In the genomic region with DNA sequence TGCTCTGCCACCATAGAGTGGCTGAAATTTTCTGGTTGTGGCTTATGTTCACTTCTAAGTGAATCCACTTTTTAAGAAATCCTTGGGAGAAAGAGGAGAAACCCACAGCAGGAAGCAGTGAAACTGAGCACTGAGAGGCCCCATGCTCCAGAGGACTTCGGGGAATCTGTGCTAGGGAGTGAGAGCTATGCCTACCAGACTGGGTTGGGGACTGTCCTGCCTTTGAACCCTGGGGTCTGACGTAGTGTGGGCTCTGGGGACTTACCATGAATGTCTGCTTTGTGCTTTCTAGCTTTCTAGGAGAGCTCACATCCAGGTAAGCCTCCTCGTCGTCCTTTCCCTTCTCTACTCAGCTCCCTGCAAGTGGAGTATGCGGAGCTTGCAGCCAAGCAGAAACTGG, we compare ENCODE assay signal across 28 mouse cellular contexts. TPM values are rescaled to one million over a fixed set of nuclear protein-coding genes. Genes with fewer than 3 reads are reported as not detected.
A peak's percentile ranks its signal among the peaks of the same experiment; 100 is the strongest.
DNase-seq lines count a peak whose midpoint lies in the region; ATAC-seq lines count a peak whose summit lies in the region.
"Had no signal": no experiment of that assay in that cellular context is flagged by ENCODE, and none has a peak within 500 bp of the region (broad histone marks: within the 10 kb centered on the region; RNA-seq: fewer than 3 reads in every experiment).

No protein-coding gene starts in this region.

- no peak for ATAC-seq in hindbrain, embryonic 16.5 days
- no peak for ATAC-seq in embryonic facial prominence, embryonic 11.5 days (replicated peaks; ENCODE audit: insufficient number of reproducible peaks, low FRiP score, low TSS enrichment, low read depth)
- 0 out of 2 replicates have a peak, but pooled peaks have one; percentile 44 for ATAC-seq in embryonic facial prominence, embryonic 14.5 days (ENCODE audit: low read depth)
- 0 out of 2 replicates have a peak, but pooled peaks have one; percentile 58 for ATAC-seq in limb, embryonic 15.5 days (ENCODE audit: insufficient number of reproducible peaks, low FRiP score, low TSS enrichment, low read depth)
- ATAC-seq in activated CD4-positive, CD25-positive, alpha-beta regulatory T cell, adult 4 months: no peak
- ATAC-seq: CD4-positive, CD25-positive, alpha-beta regulatory T cell, adult 4 months; forebrain, embryonic 13.5 days; hindbrain, postnatal 0 days; intestine, embryonic 15.5 days; liver, embryonic 12.5 days; lung, postnatal 0 days; midbrain, embryonic 13.5 days had no signal

- DNase-seq in hindbrain, embryonic 10.5 days (ENCODE audit: low spot score): no peak
- DNase-seq in embryonic facial prominence, embryonic 11.5 days (ENCODE audit: low spot score): peak; percentile 37
- DNase-seq in embryonic facial prominence, embryonic 14.5 days (ENCODE audit: low spot score): peak; percentile 14
- no peak for DNase-seq in urinary bladder, postnatal 14 days (ENCODE audit: low spot score)
- DNase-seq: adrenal gland, adult 2 months; cerebellum, adult 2 months; cerebellum, postnatal 14 days; gastrocnemius, postnatal 25 days; heart, adult 11 months; heart, postnatal 10 days; kidney, adult 9 months; kidney, postnatal 25 days; lung, adult 18-20 months; lung, postnatal 4 days; right cerebral cortex, postnatal 14 days had no signal

- H3K36me3 ChIP-seq in hindbrain, embryonic 10.5 days: no peaks in the 10 kb centered on the region
- no peaks in the 10 kb centered on the region for H3K36me3 ChIP-seq in hindbrain, embryonic 16.5 days (ENCODE audit: control insufficient read depth, insufficient read depth, low read length)
- H3K36me3 ChIP-seq in embryonic facial prominence, embryonic 11.5 days (replicated peaks; ENCODE audit: control insufficient read depth, insufficient read depth, low read depth, low read length): no peaks in the 10 kb centered on the region
- H3K36me3 ChIP-seq in embryonic facial prominence, embryonic 14.5 days (ENCODE audit: control insufficient read depth, insufficient read depth, low read length): no peaks in the 10 kb centered on the region
- no peaks in the 10 kb centered on the region for H3K36me3 ChIP-seq in limb, embryonic 15.5 days
- H3K36me3 ChIP-seq: heart, embryonic 12.5 days; intestine, embryonic 15.5 days; liver, embryonic 12.5 days; midbrain, embryonic 13.5 days; stomach, embryonic 15.5 days had no signal

- WGBS in hindbrain, embryonic 10.5 days: 45% methylated on average over 5 of the region's 5 CpGs
- 60% methylated on average over 5 of the region's 5 CpGs for WGBS in hindbrain, embryonic 16.5 days
- WGBS in embryonic facial prominence, embryonic 11.5 days: 23% methylated on average over 5 of the region's 5 CpGs
- 31% methylated on average over 5 of the region's 5 CpGs for WGBS in embryonic facial prominence, embryonic 14.5 days
- 39% methylated on average over 5 of the region's 5 CpGs for WGBS in limb, embryonic 15.5 days

- peak overlapping the region; percentile 45; the same call in 1 of the 2 replicates for H3K27ac ChIP-seq in hindbrain, embryonic 10.5 days
- H3K27ac ChIP-seq in hindbrain, embryonic 16.5 days (ENCODE audit: low read depth, low read length): no peak overlapping the region
- H3K27ac ChIP-seq in embryonic facial prominence, embryonic 11.5 days (replicated peaks; ENCODE audit: low read depth, low read length): 0 out of 2 replicates have a peak overlapping the region, but pooled peaks have one; percentile 1
- no peak overlapping the region; the same call in 1 of the 2 replicates for H3K27ac ChIP-seq in embryonic facial prominence, embryonic 14.5 days (replicated peaks; ENCODE audit: low read depth, low read length)
- H3K27ac ChIP-seq in limb, embryonic 15.5 days: no peak overlapping the region
- H3K27ac ChIP-seq: forebrain, embryonic 13.5 days; hindbrain, postnatal 0 days; intestine, embryonic 15.5 days; liver, embryonic 12.5 days; midbrain, embryonic 13.5 days; stomach, embryonic 15.5 days had no signal

- H3K9ac ChIP-seq in hindbrain, embryonic 16.5 days (ENCODE audit: low read depth, low read length): no peak overlapping the region
- H3K9ac ChIP-seq in embryonic facial prominence, embryonic 11.5 days (replicated peaks; ENCODE audit: low read length): no peak overlapping the region
- no peak overlapping the region for H3K9ac ChIP-seq in embryonic facial prominence, embryonic 14.5 days (ENCODE audit: low read depth, low read length)
- no peak overlapping the region for H3K9ac ChIP-seq in limb, embryonic 15.5 days
- H3K9ac ChIP-seq: forebrain, embryonic 13.5 days; heart, embryonic 12.5 days; intestine, embryonic 15.5 days; liver, embryonic 12.5 days; midbrain, embryonic 13.5 days; stomach, embryonic 15.5 days had no signal

- H3K9me3 ChIP-seq in hindbrain, embryonic 10.5 days: no peaks in the 10 kb centered on the region
- H3K9me3 ChIP-seq in hindbrain, embryonic 16.5 days (ENCODE audit: control insufficient read depth, low read length): no peaks in the 10 kb centered on the region
- H3K9me3 ChIP-seq in embryonic facial prominence, embryonic 11.5 days (replicated peaks; ENCODE audit: control insufficient read depth, low read length): no peaks in the 10 kb centered on the region
- H3K9me3 ChIP-seq in embryonic facial prominence, embryonic 14.5 days (ENCODE audit: control insufficient read depth, low read length): no peaks in the 10 kb centered on the region
- H3K9me3 ChIP-seq in limb, embryonic 15.5 days: no peaks in the 10 kb centered on the region
- H3K9me3 ChIP-seq: forebrain, embryonic 13.5 days; heart, embryonic 12.5 days; intestine, embryonic 15.5 days; liver, embryonic 12.5 days; megakaryocyte, embryonic 14.5 days; midbrain, embryonic 13.5 days; stomach, embryonic 15.5 days had no signal

- H3K4me3 ChIP-seq in hindbrain, embryonic 10.5 days: no peak overlapping the region
- no peak overlapping the region for H3K4me3 ChIP-seq in hindbrain, embryonic 16.5 days (ENCODE audit: low read length)
- no peak overlapping the region for H3K4me3 ChIP-seq in embryonic facial prominence, embryonic 11.5 days (ENCODE audit: low read depth, low read length)
- H3K4me3 ChIP-seq in embryonic facial prominence, embryonic 14.5 days (ENCODE audit: low read depth, low read length): no peak overlapping the region
- no peak overlapping the region for H3K4me3 ChIP-seq in limb, embryonic 15.5 days
- H3K4me3 ChIP-seq: forebrain, embryonic 13.5 days; heart, embryonic 12.5 days; intestine, embryonic 15.5 days; liver, embryonic 12.5 days; megakaryocyte, embryonic 14.5 days; midbrain, embryonic 13.5 days; stomach, embryonic 15.5 days had no signal

- H3K27me3 ChIP-seq in hindbrain, embryonic 10.5 days (ENCODE audit: insufficient read depth, poor library complexity, severe bottlenecking): no peaks in the 10 kb centered on the region
- no peaks in the 10 kb centered on the region for H3K27me3 ChIP-seq in hindbrain, embryonic 16.5 days (replicated peaks; ENCODE audit: control insufficient read depth, insufficient read depth, low read length)
- no peaks in the 10 kb centered on the region for H3K27me3 ChIP-seq in embryonic facial prominence, embryonic 11.5 days (ENCODE audit: control insufficient read depth, insufficient read depth, low read length)
- H3K27me3 ChIP-seq in embryonic facial prominence, embryonic 14.5 days (replicated peaks; ENCODE audit: control insufficient read depth, insufficient read depth, low read length): no peaks in the 10 kb centered on the region
- no peaks in the 10 kb centered on the region for H3K27me3 ChIP-seq in limb, embryonic 15.5 days
- H3K27me3 ChIP-seq: forebrain, embryonic 13.5 days; heart, embryonic 12.5 days; intestine, embryonic 15.5 days; midbrain, embryonic 13.5 days; stomach, embryonic 15.5 days had no signal

- no peak overlapping the region for H3K4me2 ChIP-seq in hindbrain, embryonic 16.5 days (ENCODE audit: low read length)
- no peak overlapping the region for H3K4me2 ChIP-seq in embryonic facial prominence, embryonic 11.5 days (ENCODE audit: low read depth, low read length)
- no peak overlapping the region for H3K4me2 ChIP-seq in embryonic facial prominence, embryonic 14.5 days (ENCODE audit: low read depth, low read length)
- no peak overlapping the region for H3K4me2 ChIP-seq in limb, embryonic 15.5 days
- H3K4me2 ChIP-seq: forebrain, embryonic 13.5 days; heart, embryonic 12.5 days; intestine, embryonic 15.5 days; liver, embryonic 12.5 days; midbrain, embryonic 13.5 days; stomach, embryonic 15.5 days had no signal

- H3K4me1 ChIP-seq in hindbrain, embryonic 10.5 days (replicated peaks): 0 out of 2 replicates have a peak, but pooled peaks cover 4% of the 10 kb centered on the region
- H3K4me1 ChIP-seq in hindbrain, embryonic 16.5 days (ENCODE audit: control insufficient read depth, insufficient read depth, low read depth, low read length): no peaks in the 10 kb centered on the region
- no peaks in the 10 kb centered on the region for H3K4me1 ChIP-seq in embryonic facial prominence, embryonic 11.5 days (ENCODE audit: control insufficient read depth, insufficient read depth, low read length)
- H3K4me1 ChIP-seq in embryonic facial prominence, embryonic 14.5 days (ENCODE audit: control insufficient read depth, insufficient read depth, low read length): no peaks in the 10 kb centered on the region
- H3K4me1 ChIP-seq in limb, embryonic 15.5 days: 0 out of 2 replicates have a peak, but pooled peaks cover 4% of the 10 kb centered on the region
- H3K4me1 ChIP-seq: forebrain, embryonic 13.5 days; intestine, embryonic 15.5 days; liver, embryonic 12.5 days; midbrain, embryonic 13.5 days; stomach, embryonic 15.5 days had no signal

RNA-seq across cellular contexts. Expression of a gene that starts 16.1 kb away (rescaled TPM):
- polyA plus RNA-seq in hindbrain, embryonic 10.5 days (2016; fragmentation: Nextera tagmentation; extraction: Ambion mirVana): 32.6 and 33.6 TPM in 2 replicates
- polyA plus RNA-seq in hindbrain, embryonic 16.5 days (2015; fragmentation: Nextera tagmentation; extraction: Ambion mirVana): 40.4 and 42.8 TPM in 2 replicates
- 30.6 and 33.5 TPM in 2 replicates for polyA plus RNA-seq in embryonic facial prominence, embryonic 11.5 days (2014; fragmentation: Nextera tagmentation; extraction: Ambion mirVana)
- 31.7 and 34.1 TPM in 2 replicates for polyA plus RNA-seq in embryonic facial prominence, embryonic 14.5 days (2014; fragmentation: Nextera tagmentation; extraction: Ambion mirVana)
- polyA plus RNA-seq in limb, embryonic 15.5 days (2015; fragmentation: Nextera tagmentation; extraction: Ambion mirVana): 24.4 and 25.2 TPM in 2 replicates
- 10 to 100 TPM; 30.4 to 31.9 TPM for polyA plus RNA-seq in activated CD4-positive, CD25-positive, alpha-beta regulatory T cell, adult 4 months (2017; shearing (Covaris generic))

RNA-seq across cellular contexts. Expression of a gene that starts 33.5 kb away (rescaled TPM):
- 2.5 and 3.3 TPM in 2 replicates for polyA plus RNA-seq in hindbrain, embryonic 10.5 days (2016; fragmentation: Nextera tagmentation; extraction: Ambion mirVana)
- 1.7 TPM in 2 replicates for polyA plus RNA-seq in hindbrain, embryonic 16.5 days (2015; fragmentation: Nextera tagmentation; extraction: Ambion mirVana)
- polyA plus RNA-seq in embryonic facial prominence, embryonic 11.5 days (2014; fragmentation: Nextera tagmentation; extraction: Ambion mirVana): 2.0 and 2.3 TPM in 2 replicates
- 2.1 and 2.4 TPM in 2 replicates for polyA plus RNA-seq in embryonic facial prominence, embryonic 14.5 days (2014; fragmentation: Nextera tagmentation; extraction: Ambion mirVana)
- 1.3 and 1.8 TPM in 2 replicates for polyA plus RNA-seq in limb, embryonic 15.5 days (2015; fragmentation: Nextera tagmentation; extraction: Ambion mirVana)
- 1 to 10 TPM; 2.7 to 5.4 TPM for polyA plus RNA-seq in activated CD4-positive, CD25-positive, alpha-beta regulatory T cell, adult 4 months (2017; shearing (Covaris generic))

Comparison
In these comparisons a context has a peak if more than half of its experiments do, and no peak if none do; other contexts are left out.
1. H3K27ac ChIP-seq: peak in hindbrain, embryonic 10.5 days (single experiment) and embryonic facial prominence, embryonic 11.5 days (single experiment); none in hindbrain, embryonic 16.5 days (single experiment), embryonic facial prominence, embryonic 14.5 days (single experiment) and limb, embryonic 15.5 days (single experiment).
2. ATAC-seq: peak in embryonic facial prominence, embryonic 14.5 days (single experiment) and limb, embryonic 15.5 days (single experiment); none in hindbrain, embryonic 16.5 days (single experiment), embryonic facial prominence, embryonic 11.5 days (single experiment) and activated CD4-positive, CD25-positive, alpha-beta regulatory T cell, adult 4 months (single experiment).
3. DNase-seq: peak in embryonic facial prominence, embryonic 11.5 days (single experiment) and embryonic facial prominence, embryonic 14.5 days (single experiment); none in hindbrain, embryonic 10.5 days (single experiment) and urinary bladder, postnatal 14 days (single experiment).